Mouse (Mus musculus) embryonic facial prominence, embryonic 15.5 days (tissue): Measurements from ENCODE around the gene Ppfibp1. TPM values are rescaled to one million over a fixed set of nuclear protein-coding genes. Genes with fewer than 3 reads are reported as not detected.

Experiments used
- ATAC-seq: fragments of 200-750 bp; cut with Nextera tagmentation; 2 replicates; pipeline ENCODE4 v1.8.0; 2017; ENCODE audit warnings: low read depth, moderate TSS enrichment; ENCODE audit not compliant: insufficient number of reproducible peaks, low FRiP score, low TSS enrichment
- H3K27ac ChIP-seq: fragments of 300-500 bp; sonication (generic); replicated peaks from 2 replicates; pipeline ENCODE4 v1.5.1; 2015; ENCODE audit warnings: mild to moderate bottlenecking, inconsistent platforms
- H3K27me3 ChIP-seq: fragments of 300-500 bp; sonication (generic); 2 replicates; pipeline ENCODE4 v1.6.1; 2015; ENCODE audit warnings: inconsistent platforms
- H3K36me3 ChIP-seq: fragments of 300-500 bp; sonication (generic); 2 replicates; pipeline ENCODE4 v1.6.1; 2015; ENCODE audit warnings: mild to moderate bottlenecking, inconsistent platforms
- H3K4me1 ChIP-seq: fragments of 300-500 bp; sonication (generic); 2 replicates; pipeline ENCODE4 v1.6.1; 2015; ENCODE audit warnings: inconsistent platforms
- H3K4me2 ChIP-seq: fragments of 300-500 bp; sonication (generic); replicated peaks from 2 replicates; pipeline ENCODE4 v1.6.1; 2015; ENCODE audit warnings: mild to moderate bottlenecking, inconsistent platforms
- H3K4me3 ChIP-seq: fragments of 300-500 bp; sonication (generic); replicated peaks from 2 replicates; pipeline ENCODE4 v1.5.1; 2015; ENCODE audit warnings: mild to moderate bottlenecking, inconsistent platforms
- H3K9ac ChIP-seq: fragments of 300-500 bp; sonication (generic); 2 replicates; pipeline ENCODE4 v1.6.1; 2015; ENCODE audit warnings: inconsistent platforms
- H3K9me3 ChIP-seq: fragments of 300-500 bp; sonication (generic); replicated peaks from 2 replicates; pipeline ENCODE4 v1.6.1; 2016; ENCODE audit warnings: inconsistent platforms
- WGBS: fragments of 180-500 bp; shearing (Covaris S2); methylation state at CpG from one replicate; pipeline ENCODE4 v1.1.7; 2015; 5-methylcytosine and 5-hydroxymethylcytosine counted together
- polyA plus RNA-seq: library from polyadenylated mRNA; unstranded; fragments of >200 nt; fragmentation: Nextera tagmentation; extraction: Ambion mirVana; gene quantifications from 2 replicates; pipeline ENCODE4 v1.2.1, GENCODE M21; 2015

The Ppfibp1 gene
- polyA plus RNA-seq, 1 experiment from 2014 or later: 54.2 TPM

- no peak for ATAC-seq
- no peaks in the 10 kb centered on the region for H3K9me3 ChIP-seq
- H3K27me3 ChIP-seq: no peaks in the 10 kb centered on the region
- H3K27ac ChIP-seq: no peak overlapping the region
- no peaks in the 10 kb centered on the region for H3K4me1 ChIP-seq
- no peak overlapping the region for H3K9ac ChIP-seq
- no peak overlapping the region for H3K4me3 ChIP-seq
- H3K36me3 ChIP-seq: peaks cover 54% of the 10 kb centered on the region
- no peak overlapping the region for H3K4me2 ChIP-seq
- 88% methylated on average over 13 of the region's 13 CpGs for WGBS
Measured at GRCm38 (mm10) chr6:147049239-147049805, 161.0 kb downstream of the Ppfibp1 start.

DNA sequence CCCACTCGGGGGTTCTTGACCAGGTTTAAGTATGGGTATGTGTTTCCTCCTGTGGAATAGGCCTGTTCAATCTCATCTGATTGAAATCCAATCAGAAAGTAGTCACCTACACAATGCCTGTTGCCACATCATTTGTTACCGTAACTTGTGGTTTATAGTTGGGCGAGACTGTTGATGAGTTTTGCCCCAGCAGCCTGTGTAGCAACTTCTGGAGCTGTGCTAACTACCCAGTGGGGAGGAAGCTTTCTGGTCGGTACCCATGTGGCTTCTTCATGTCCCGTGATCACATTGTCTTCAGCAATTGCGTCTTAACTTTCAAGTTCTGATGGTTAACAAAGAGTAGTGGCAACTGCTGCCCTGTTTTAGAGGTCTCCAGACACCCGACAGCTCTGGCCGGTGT is 163.4 kb downstream of the Ppfibp1 start:
- no peak overlapping the region for H3K27ac ChIP-seq
- H3K4me3 ChIP-seq: no peak overlapping the region
- no peak overlapping the region for H3K4me2 ChIP-seq
- WGBS: 93% methylated on average over 8 of the region's 8 CpGs
- no peaks in the 10 kb centered on the region for H3K4me1 ChIP-seq
- no peaks in the 10 kb centered on the region for H3K9me3 ChIP-seq
- ATAC-seq: no peak
- no peak overlapping the region for H3K9ac ChIP-seq
- no peaks in the 10 kb centered on the region for H3K27me3 ChIP-seq
- peaks cover 73% of the 10 kb centered on the region for H3K36me3 ChIP-seq

DNA sequence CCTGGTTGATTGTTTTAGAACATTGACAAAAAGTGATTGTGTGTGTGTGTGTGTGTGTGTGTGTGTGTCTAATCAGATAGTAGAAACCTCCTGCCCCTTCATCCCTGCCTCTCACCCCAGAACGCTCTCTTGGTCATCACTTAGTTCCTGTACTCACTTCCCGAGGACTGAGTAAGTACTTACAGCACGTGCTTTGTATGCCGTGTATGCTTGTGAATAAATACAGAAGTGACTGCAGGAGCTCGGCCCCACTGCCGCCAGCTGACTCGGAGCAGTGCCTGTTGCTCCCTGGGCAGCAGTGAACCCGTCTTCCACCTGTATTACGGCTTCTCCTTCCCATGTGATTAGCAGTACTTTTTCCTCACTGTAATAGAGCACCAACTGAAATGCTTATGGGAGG is 164.2 kb downstream of the Ppfibp1 start:
- Histone ChIP-seq H3K9ac (no peak overlapping the region), H3K4me3 (no peak overlapping the region), H3K4me2 (no peak overlapping the region), H3K4me1 (no peaks in the 10 kb centered on the region), H3K36me3 (peaks cover 71% of the 10 kb centered on the region), H3K9me3 (no peaks in the 10 kb centered on the region), H3K27ac (no peak overlapping the region), H3K27me3 (no peaks in the 10 kb centered on the region)
- ATAC-seq: no peak
- WGBS: 88% methylated on average over 9 of the region's 9 CpGs

- no peak overlapping the region for H3K9ac ChIP-seq
- no peak overlapping the region for H3K4me3 ChIP-seq
- H3K36me3 ChIP-seq: peaks cover 61% of the 10 kb centered on the region
- H3K27ac ChIP-seq: no peak overlapping the region
- H3K4me1 ChIP-seq: no peaks in the 10 kb centered on the region
- no peak for ATAC-seq
- 82% methylated on average over 19 of the region's 19 CpGs for WGBS
- H3K9me3 ChIP-seq: no peaks in the 10 kb centered on the region
- H3K4me2 ChIP-seq: no peak overlapping the region
- H3K27me3 ChIP-seq: no peaks in the 10 kb centered on the region
Measured at GRCm38 (mm10) chr6:147053785-147054646, 165.7 kb downstream of the Ppfibp1 start.

GRCm38 (mm10) chr6:147055374-147055977 is 167.2 kb downstream of the Ppfibp1 start:
- H3K4me1 ChIP-seq: no peaks in the 10 kb centered on the region
- 75% methylated on average over 10 of the region's 10 CpGs for WGBS
- no peak overlapping the region for H3K4me2 ChIP-seq
- no peak overlapping the region for H3K4me3 ChIP-seq
- no peak for ATAC-seq
- no peak overlapping the region for H3K27ac ChIP-seq
- H3K9me3 ChIP-seq: no peaks in the 10 kb centered on the region
- H3K27me3 ChIP-seq: no peaks in the 10 kb centered on the region
- no peak overlapping the region for H3K9ac ChIP-seq
- peaks cover 53% of the 10 kb centered on the region for H3K36me3 ChIP-seq

DNA sequence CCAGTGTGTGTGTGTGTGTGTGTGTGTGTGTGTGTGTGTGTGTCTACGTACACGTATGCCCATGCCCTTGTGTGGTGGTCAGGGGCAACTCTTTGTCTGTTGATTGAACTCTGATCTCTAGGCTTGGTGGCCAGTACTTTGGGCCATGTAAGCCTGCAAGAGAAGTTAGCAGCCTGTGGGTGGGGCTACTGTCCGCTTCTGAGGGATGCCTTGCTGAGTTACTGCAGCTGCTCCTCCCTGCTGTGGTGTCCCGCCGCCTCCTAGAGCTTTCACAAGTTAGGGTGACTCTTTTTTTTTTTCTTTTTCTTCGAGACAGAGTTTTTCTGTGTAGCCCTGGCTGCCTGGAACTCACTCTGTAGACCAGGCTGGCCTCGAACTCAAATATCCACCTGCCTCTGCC is 171.0 kb downstream of the Ppfibp1 start:
- H3K9ac ChIP-seq: no peak overlapping the region
- no peak overlapping the region for H3K4me3 ChIP-seq
- ATAC-seq: no peak
- 76% methylated on average over 7 of the region's 7 CpGs for WGBS
- H3K36me3 ChIP-seq: peaks cover 48% of the 10 kb centered on the region
- no peaks in the 10 kb centered on the region for H3K9me3 ChIP-seq
- no peak overlapping the region for H3K4me2 ChIP-seq
- H3K27me3 ChIP-seq: no peaks in the 10 kb centered on the region
- H3K4me1 ChIP-seq: peaks cover 9% of the 10 kb centered on the region; the same call in 1 of the 2 replicates
- no peak overlapping the region for H3K27ac ChIP-seq

GRCm38 (mm10) chr6:147061630-147062029 is 173.3 kb downstream of the Ppfibp1 start:
- ATAC-seq: peak; percentile 63
- H3K27me3 ChIP-seq: no peaks in the 10 kb centered on the region
- H3K36me3 ChIP-seq: peaks cover 39% of the 10 kb centered on the region
- peaks cover 9% of the 10 kb centered on the region; the same call in 1 of the 2 replicates for H3K4me1 ChIP-seq
- no peak overlapping the region for H3K27ac ChIP-seq
- no peaks in the 10 kb centered on the region for H3K9me3 ChIP-seq
- no peak overlapping the region for H3K9ac ChIP-seq
- no peak overlapping the region for H3K4me2 ChIP-seq
- no peak overlapping the region for H3K4me3 ChIP-seq
- WGBS: 70% methylated on average over 9 of the region's 9 CpGs

- H3K9me3 ChIP-seq: no peaks in the 10 kb centered on the region
- H3K36me3 ChIP-seq: peaks cover 43% of the 10 kb centered on the region
- no peak for ATAC-seq
- H3K4me2 ChIP-seq: no peak overlapping the region
- H3K27ac ChIP-seq: peak overlapping the region; percentile 58; the same call in 1 of the 2 replicates
- H3K9ac ChIP-seq: no peak overlapping the region
- H3K4me3 ChIP-seq: no peak overlapping the region
- no peaks in the 10 kb centered on the region for H3K27me3 ChIP-seq
- 58% methylated on average over 7 of the region's 7 CpGs for WGBS
- H3K4me1 ChIP-seq: peaks cover 9% of the 10 kb centered on the region; the same call in 1 of the 2 replicates
Measured at GRCm38 (mm10) chr6:147062034-147062433, 173.7 kb downstream of the Ppfibp1 start.

DNA sequence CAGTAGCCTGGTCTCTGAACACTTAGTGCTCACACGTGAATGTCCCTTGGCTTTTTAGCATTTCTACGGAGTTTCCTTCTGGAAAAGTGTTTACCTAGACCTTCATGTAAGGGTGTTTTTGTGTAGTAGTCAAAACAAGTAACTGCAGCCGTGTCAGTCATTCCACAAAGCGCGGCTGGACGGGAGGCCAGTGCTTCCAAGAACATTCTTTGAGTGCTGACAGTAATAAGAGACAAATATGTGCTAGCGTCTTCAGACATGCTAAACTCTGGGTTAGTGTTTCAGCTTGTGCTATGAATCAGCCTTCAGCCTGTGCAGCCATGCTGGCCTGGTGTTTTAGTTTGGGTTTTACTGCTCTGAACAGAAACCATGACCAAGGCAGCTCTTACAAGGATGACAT is 174.4 kb downstream of the Ppfibp1 start:
- no peak overlapping the region for H3K9ac ChIP-seq
- peaks cover 9% of the 10 kb centered on the region; the same call in 1 of the 2 replicates for H3K4me1 ChIP-seq
- H3K36me3 ChIP-seq: peaks cover 46% of the 10 kb centered on the region
- no peak overlapping the region for H3K4me2 ChIP-seq
- H3K27me3 ChIP-seq: no peaks in the 10 kb centered on the region
- no peak for ATAC-seq
- H3K9me3 ChIP-seq: no peaks in the 10 kb centered on the region
- no peak overlapping the region for H3K4me3 ChIP-seq
- whole genome bisulfite sequencing: 61% methylated on average over 7 of the region's 7 CpGs
- peak overlapping the region; percentile 58; the same call in 1 of the 2 replicates for H3K27ac ChIP-seq

DNA sequence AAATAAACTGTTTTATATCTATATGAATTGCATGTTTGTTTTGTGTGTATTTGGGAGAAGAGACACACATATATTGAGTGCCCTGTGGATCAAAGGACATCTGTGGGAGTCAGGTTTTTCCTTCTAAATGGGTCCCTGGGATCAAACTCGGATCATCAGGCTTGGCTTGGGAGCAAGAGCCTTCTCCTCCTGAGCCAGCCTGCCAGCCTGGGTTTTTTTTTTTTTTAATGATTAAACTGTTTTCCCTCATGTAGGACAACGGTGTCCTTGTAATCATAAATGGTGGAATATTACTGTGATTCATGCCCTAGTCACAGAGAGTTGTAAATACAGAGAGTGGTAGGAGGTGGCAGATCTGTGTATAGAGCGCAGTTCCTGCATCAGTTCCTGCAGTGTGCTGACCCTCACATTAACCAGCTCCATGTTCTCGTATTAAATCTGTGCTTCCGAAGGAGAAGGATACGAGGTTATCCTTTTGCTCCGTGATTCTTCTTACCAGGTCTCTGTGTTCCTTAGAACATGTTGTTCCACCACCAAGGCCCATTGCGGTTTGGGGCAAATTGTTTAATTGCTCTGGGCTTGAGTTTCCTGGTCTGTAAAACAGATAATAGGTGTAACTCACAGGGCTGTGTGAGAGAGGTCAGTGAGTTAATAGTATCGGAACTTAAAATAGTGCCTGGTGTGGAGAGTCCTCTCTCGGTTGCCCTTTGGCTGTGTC is 176.1 kb downstream of the Ppfibp1 start:
- Histone ChIP-seq H3K27ac (no peak overlapping the region), H3K27me3 (no peaks in the 10 kb centered on the region), H3K4me1 (peaks cover 9% of the 10 kb centered on the region; the same call in 1 of the 2 replicates), H3K9ac (no peak overlapping the region), H3K36me3 (peaks cover 42% of the 10 kb centered on the region), H3K9me3 (no peaks in the 10 kb centered on the region), H3K4me2 (no peak overlapping the region), H3K4me3 (no peak overlapping the region)
- ATAC-seq: no peak
- 85% methylated on average over 10 of the region's 10 CpGs for WGBS

DNA sequence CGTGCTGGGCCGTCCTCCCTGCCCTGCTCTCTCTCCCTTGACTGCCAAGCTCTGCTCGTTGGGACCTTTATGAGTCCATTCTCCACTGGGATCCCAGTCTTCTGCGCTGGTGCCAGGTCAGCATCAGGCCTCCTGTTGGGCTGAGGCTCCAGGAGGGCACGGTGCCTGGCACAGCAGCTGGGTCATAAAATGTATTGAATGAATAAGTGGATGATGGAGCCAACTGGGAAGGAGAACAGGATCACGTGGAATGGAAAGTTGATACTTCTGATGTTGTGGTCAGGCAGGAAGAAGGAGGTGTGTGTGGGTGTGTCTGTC is 176.6 kb downstream of the Ppfibp1 start:
- no peak for ATAC-seq
- Histone ChIP-seq H3K9ac (no peak overlapping the region), H3K36me3 (peaks cover 42% of the 10 kb centered on the region), H3K4me2 (no peak overlapping the region), H3K27me3 (no peaks in the 10 kb centered on the region), H3K4me1 (peaks cover 9% of the 10 kb centered on the region; the same call in 1 of the 2 replicates), H3K27ac (no peak overlapping the region), H3K4me3 (no peak overlapping the region), H3K9me3 (no peaks in the 10 kb centered on the region)
- whole genome bisulfite sequencing: 80% methylated on average over 6 of the region's 6 CpGs
